8 mouse cellular contexts compared by ENCODE assay signal in the genomic region with DNA sequence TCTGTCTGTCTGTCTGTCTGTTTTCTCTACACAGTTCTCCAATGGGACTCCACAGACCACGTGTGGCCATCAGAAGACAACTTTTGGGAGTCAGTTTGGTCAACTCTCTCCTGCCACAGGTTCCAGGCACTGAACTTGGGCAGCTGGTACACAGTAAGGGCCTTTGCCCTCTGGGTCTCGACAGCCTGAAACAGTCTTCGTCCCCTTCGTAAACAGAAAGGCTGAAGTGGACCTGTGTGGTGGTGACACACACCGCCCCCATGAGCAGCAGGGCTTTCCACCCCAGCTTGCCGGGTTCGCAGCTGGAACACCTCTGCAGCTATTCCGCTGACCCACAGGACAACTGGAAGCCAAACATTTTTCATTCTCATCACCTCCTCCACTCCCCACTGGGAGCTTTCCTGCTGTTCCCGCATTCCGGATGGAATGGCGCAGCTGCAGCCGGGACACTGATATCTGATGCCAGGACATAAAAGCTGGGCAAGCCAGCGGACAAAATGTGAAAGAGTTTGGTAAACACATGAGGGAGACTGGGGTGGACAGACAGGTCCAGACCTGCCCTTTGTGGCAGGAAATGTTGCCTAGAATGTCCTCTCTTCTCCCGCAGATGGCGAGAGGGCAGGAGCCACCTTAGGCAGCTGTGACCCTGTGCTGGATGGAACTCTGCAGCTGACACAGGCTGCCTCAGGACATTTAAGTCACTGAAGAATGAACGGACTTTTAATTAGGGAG. TPM values are rescaled to one million over a fixed set of nuclear protein-coding genes. Genes with fewer than 3 reads are reported as not detected.
DNase-seq lines count a peak whose midpoint lies in the region; ATAC-seq and TF ChIP-seq lines count a peak whose summit lies in the region.
"Had no signal": no experiment of that assay in that cellular context is flagged by ENCODE, and none has a peak within 500 bp of the region (broad histone marks: within the 10 kb centered on the region; RNA-seq: fewer than 3 reads in every experiment).

No protein-coding gene starts in this region.

- no peaks in the 10 kb centered on the region for H3K9me3 ChIP-seq in liver, embryonic 11.5 days (ENCODE audit: control insufficient read depth, low read length)
- no peaks in the 10 kb centered on the region for H3K9me3 ChIP-seq in embryonic facial prominence, embryonic 14.5 days (ENCODE audit: control insufficient read depth, low read length)
- H3K9me3 ChIP-seq in lung, postnatal 0 days (ENCODE audit: low read length), result no peaks in the 10 kb centered on the region

- 0 out of 2 replicates have a peak, but pooled peaks have one; percentile 25 for TF ChIP-seq EP300 in lung, postnatal 0 days (IDR thresholded peaks at IDR 0.05)

- H3K27me3 ChIP-seq in liver, adult 2 months (ENCODE audit: control insufficient read depth, insufficient read depth, low read length), result no peaks in the 10 kb centered on the region
- no peaks in the 10 kb centered on the region for H3K27me3 ChIP-seq in liver, embryonic 11.5 days (replicated peaks; ENCODE audit: control insufficient read depth, insufficient read depth, low read length)
- no peaks in the 10 kb centered on the region for H3K27me3 ChIP-seq in embryonic facial prominence, embryonic 14.5 days (replicated peaks; ENCODE audit: control insufficient read depth, insufficient read depth, low read length)
- no peaks in the 10 kb centered on the region for H3K27me3 ChIP-seq in lung, postnatal 0 days (replicated peaks; ENCODE audit: insufficient read depth, low read length)

- H3K4me3 ChIP-seq in liver, adult 2 months (ENCODE audit: insufficient read depth, low read depth, low read length), result no peak overlapping the region
- H3K4me3 ChIP-seq in liver, embryonic 11.5 days (ENCODE audit: low read depth, low read length), result no peak overlapping the region
- no peak overlapping the region for H3K4me3 ChIP-seq in embryonic facial prominence, embryonic 14.5 days (ENCODE audit: low read depth, low read length)
- H3K4me3 ChIP-seq in lung, postnatal 0 days (ENCODE audit: low read depth, low read length), result no peak overlapping the region

- H3K9ac ChIP-seq in liver, adult 2 months (ENCODE audit: low read depth, low read length), result peak overlapping the region; percentile 9; the same call in 1 of the 2 replicates
- H3K9ac ChIP-seq in liver, embryonic 11.5 days (ENCODE audit: low read depth, low read length), result no peak overlapping the region
- H3K9ac ChIP-seq in embryonic facial prominence, embryonic 14.5 days (ENCODE audit: low read depth, low read length), result no peak overlapping the region
- H3K9ac ChIP-seq in lung, postnatal 0 days (replicated peaks; ENCODE audit: low read depth), result no peak overlapping the region

- H3K27ac ChIP-seq in liver, adult 2 months (replicated peaks; ENCODE audit: insufficient read depth, low read depth, low read length), result peak overlapping the region; percentile 14
- no peak overlapping the region for H3K27ac ChIP-seq in liver, embryonic 11.5 days (ENCODE audit: low read depth, low read length)
- peak overlapping the region; percentile 48 for H3K27ac ChIP-seq in embryonic facial prominence, embryonic 14.5 days (replicated peaks; ENCODE audit: low read depth, low read length)
- peak overlapping the region; percentile 40 for H3K27ac ChIP-seq in lung, postnatal 0 days (ENCODE audit: low read length)

- 0 out of 2 replicates have a peak, but pooled peaks have one; percentile 1 for TF ChIP-seq CTCF in liver, adult 2 months (IDR thresholded peaks at IDR 0.05; ENCODE audit: low read depth, low read length)
- TF ChIP-seq CTCF in lung, postnatal 0 days (IDR thresholded peaks at IDR 0.05), result no peak

- TF ChIP-seq POLR2A in liver, adult 2 months (IDR thresholded peaks at IDR 0.05; ENCODE audit: extremely low read depth, insufficient read depth, low read length), result no peak

- 13% methylated on average over 16 of the region's 16 CpGs for WGBS in liver, adult 2 months
- 46% methylated on average over 16 of the region's 16 CpGs for WGBS in liver, embryonic 11.5 days
- 20% methylated on average over 16 of the region's 16 CpGs for whole genome bisulfite sequencing in embryonic facial prominence, embryonic 14.5 days
- WGBS in lung, postnatal 0 days, result 14% methylated on average over 16 of the region's 16 CpGs

- no peak overlapping the region for H3K4me2 ChIP-seq in liver, embryonic 11.5 days
- H3K4me2 ChIP-seq in embryonic facial prominence, embryonic 14.5 days (ENCODE audit: low read depth, low read length), result peak overlapping the region; percentile 11; the same call in 1 of the 2 replicates
- H3K4me2 ChIP-seq in lung, postnatal 0 days (replicated peaks; ENCODE audit: low read depth, low read length), result 0 out of 2 replicates have a peak overlapping the region, but pooled peaks have one; percentile 14

- ATAC-seq in liver, embryonic 11.5 days (replicated peaks; ENCODE audit: low FRiP score), result no peak
- ATAC-seq in embryonic facial prominence, embryonic 14.5 days (ENCODE audit: low read depth), result peak; percentile 50
- ATAC-seq in lung, postnatal 0 days, result no peak

- H3K79me2 ChIP-seq in liver, adult 2 months (ENCODE audit: control insufficient read depth, insufficient read depth, low read length), result no peaks in the 10 kb centered on the region

- peaks cover 7% of the 10 kb centered on the region for H3K4me1 ChIP-seq in liver, adult 2 months (ENCODE audit: control insufficient read depth, insufficient read depth, low read length)
- H3K4me1 ChIP-seq in liver, embryonic 11.5 days (replicated peaks; ENCODE audit: control insufficient read depth, insufficient read depth, low read length), result peaks cover 22% of the 10 kb centered on the region
- peaks cover 8% of the 10 kb centered on the region; the same call in 1 of the 2 replicates for H3K4me1 ChIP-seq in embryonic facial prominence, embryonic 14.5 days (ENCODE audit: control insufficient read depth, insufficient read depth, low read length)
- peaks cover 11% of the 10 kb centered on the region; the same call in 1 of the 2 replicates for H3K4me1 ChIP-seq in lung, postnatal 0 days (ENCODE audit: insufficient read depth, low read depth, low read length)

- no peaks in the 10 kb centered on the region for H3K36me3 ChIP-seq in liver, adult 2 months (ENCODE audit: control insufficient read depth, insufficient read depth, low read length)
- no peaks in the 10 kb centered on the region for H3K36me3 ChIP-seq in liver, embryonic 11.5 days (ENCODE audit: control insufficient read depth, insufficient read depth, low read length)
- no peaks in the 10 kb centered on the region for H3K36me3 ChIP-seq in embryonic facial prominence, embryonic 14.5 days (ENCODE audit: control insufficient read depth, insufficient read depth, low read length)
- no peaks in the 10 kb centered on the region for H3K36me3 ChIP-seq in lung, postnatal 0 days (ENCODE audit: insufficient read depth, low read length)

- peak; percentile 77 for DNase-seq in liver, adult 2 months (ENCODE audit: extremely low read depth, low read depth, low spot score)
- no peak for DNase-seq in liver, embryonic 11.5 days (ENCODE audit: low spot score)
- DNase-seq in ZHBTc4 (ENCODE audit: low read depth, low spot score), result peak; percentile 34
- peak; percentile 68 for DNase-seq in embryonic facial prominence, embryonic 14.5 days (ENCODE audit: low spot score)
- peak; percentile 48 for DNase-seq in lung, postnatal 0 days (ENCODE audit: low spot score)
- DNase-seq in layer of hippocampus, adult 8-10 months (ENCODE audit: low spot score in 2 of 2), result no peak
- no peak for DNase-seq in layer of hippocampus, postnatal 36 days
- DNase-seq: cerebellum, adult 8-10 months had no signal

RNA-seq across cellular contexts. Expression of gene Tmem44, which starts 51.4 kb away (rescaled TPM):
- total RNA-seq in liver, adult 2 months (2014; rRNA removed), result 1.2 and 1.3 TPM in 2 replicates
- polyA plus RNA-seq in liver, adult 2 months (2012; rRNA removed), result 0.80 and 2.0 TPM in 2 replicates
- 3.5 and 4.1 TPM in 2 replicates for polyA plus RNA-seq in liver, embryonic 11.5 days (2014; fragmentation: Nextera tagmentation; extraction: Ambion mirVana)
- 13.8 and 20.7 TPM in 2 replicates for polyA plus RNA-seq in embryonic facial prominence, embryonic 14.5 days (2014; fragmentation: Nextera tagmentation; extraction: Ambion mirVana)
- 17.9 and 21.0 TPM in 2 replicates for polyA plus RNA-seq in lung, postnatal 0 days (2015; fragmentation: Nextera tagmentation; extraction: Ambion mirVana)
- total RNA-seq in layer of hippocampus, adult 8-10 months (2022), result 10 to 100 TPM; 33.4 to 39.9 (median 35.1) TPM
- total RNA-seq in layer of hippocampus, postnatal 36 days (2021), result 10 to 100 TPM; 32.3 to 38.0 TPM

Comparison
In these comparisons a context has a peak if more than half of its experiments do, and no peak if none do; other contexts are left out.
1. DNase-seq: peak in liver, adult 2 months (single experiment), ZHBTc4 (single experiment), embryonic facial prominence, embryonic 14.5 days (single experiment) and lung, postnatal 0 days (single experiment); none in liver, embryonic 11.5 days (single experiment), layer of hippocampus, adult 8-10 months (0 of 2) and layer of hippocampus, postnatal 36 days (0 of 2).